Mouse (Mus musculus) bone marrow, adult 2 months (tissue): Measurements from ENCODE around the gene Sox10. TPM values are rescaled to one million over a fixed set of nuclear protein-coding genes. Genes with fewer than 3 reads are reported as not detected.

Experiments used
- H3K27ac ChIP-seq: fragments of 200-500 bp; 2 replicates; pipeline ENCODE4 v1.5.1; 2012; ENCODE audit warnings: low read depth, mild to moderate bottlenecking, control low read depth, inconsistent platforms, low read length; ENCODE audit not compliant: control insufficient read depth, poor library complexity, insufficient read depth
- H3K4me1 ChIP-seq: fragments of 200-500 bp; 2 replicates; pipeline ENCODE4 v1.6.1; 2011; ENCODE audit warnings: low read length; ENCODE audit not compliant: control insufficient read depth, insufficient read depth
- H3K4me3 ChIP-seq: fragments of 200-500 bp; replicated peaks from 2 replicates; pipeline ENCODE3; 2011; ENCODE audit warnings: mild to moderate bottlenecking, low read depth, low read length, control low read depth; ENCODE audit not compliant: control insufficient read depth
- CTCF ChIP-seq: fragments of 200-500 bp; IDR thresholded peaks from 2 replicates; pipeline ENCODE4 v1.5.1; 2011; ENCODE audit warnings: low read length, control low read depth; ENCODE audit not compliant: control insufficient read depth, insufficient read depth
- POLR2A ChIP-seq: fragments of 200-500 bp; IDR thresholded peaks from 2 replicates; pipeline ENCODE4 v1.6.1; 2011; ENCODE audit warnings: low read depth, mild to moderate bottlenecking, control low read depth, low read length, borderline replicate concordance; ENCODE audit not compliant: control insufficient read depth
- WGBS: fragments of 180-500 bp; shearing (Covaris S2); methylation state at CpG from one replicate; pipeline ENCODE4 v1.1.7; 2018; 5-methylcytosine and 5-hydroxymethylcytosine counted together
- polyA plus RNA-seq: library from polyadenylated mRNA; stranded (reverse); fragments of >200 nt; gene quantifications from 2 replicates; pipeline ENCODE4 v1.2.4, GENCODE M21; 2011; ENCODE audit warnings: low replicate concordance; ENCODE audit not compliant: missing spikeins, insufficient read depth, insufficient read length

The Sox10 gene
- polyA plus RNA-seq, 1 experiment = not detected

GRCm38 (mm10) chr15:79109321-79109934 lies 55.6 kb downstream of the Sox10 start:
- under 1% methylated on average over 46 of the region's 46 CpGs for WGBS
- Histone ChIP-seq H3K27ac (peak overlapping the region; percentile 87), H3K4me1 (no peaks in the 10 kb centered on the region)

GRCm38 (mm10) chr15:79108421-79109320 lies 56.4 kb downstream of the Sox10 start, which contains the start of gene Micall1:
TSS of gene Micall1 (plus strand) at chr15:79108898.
- peak within 1 kb of the TSS; percentile 87 for H3K27ac ChIP-seq
- H3K4me3 ChIP-seq = peak within 1 kb of the TSS; percentile 78
- H3K4me1 ChIP-seq = no peaks in the 10 kb centered on the region
- peak; percentile 48; the same call in 1 of the 2 replicates for TF ChIP-seq POLR2A
- no peak for TF ChIP-seq CTCF
- WGBS = under 1% methylated on average over 82 of the region's 85 CpGs

More at GRCm38 (mm10) chr15:79109321-79109934, 55.6 kb downstream of the Sox10 start:
- no peak for TF ChIP-seq POLR2A
- no peak for TF ChIP-seq CTCF
- peak overlapping the region; percentile 78 for H3K4me3 ChIP-seq

GRCm38 (mm10) chr15:79107966-79108365 lies 57.1 kb downstream of the Sox10 start:
- Histone ChIP-seq H3K27ac (no peak overlapping the region), H3K4me1 (no peaks in the 10 kb centered on the region), H3K4me3 (no peak overlapping the region)
- TF ChIP-seq POLR2A (no peak), CTCF (no peak)
- 54% methylated on average over 7 of the region's 7 CpGs for WGBS

- Histone ChIP-seq H3K4me3 (no peak overlapping the region), H3K27ac (no peak overlapping the region), H3K4me1 (no peaks in the 10 kb centered on the region)
- TF ChIP-seq CTCF = no peak
- no peak for TF ChIP-seq POLR2A
- WGBS = 57% methylated on average over 2 of the region's 2 CpGs
These were observed 59.2 kb downstream of the Sox10 start for GRCm38 (mm10) chr15:79105804-79106203.

Other genes with a start within 250 kb of the Sox10 start
- gene Lgals1, start 238.5 kb downstream of the Sox10 start, polyA plus RNA-seq = 75.3 and 222 TPM in 2 replicates
- 14.6 and 30.5 TPM in 2 replicates for gene Nol12, start 230.3 kb downstream of the Sox10 start, polyA plus RNA-seq
- gene Triobp, start 217.5 kb downstream of the Sox10 start, polyA plus RNA-seq = 17.0 and 32.9 TPM in 2 replicates
- 30.4 and 32.4 TPM in 2 replicates for gene H1f0, start 136.8 kb downstream of the Sox10 start, polyA plus RNA-seq
- gene Galr3, start 123.4 kb downstream of the Sox10 start, polyA plus RNA-seq = not detected in 2 replicates
- 27.1 and 43.4 TPM in 2 replicates for gene Ankrd54, start 102.3 kb downstream of the Sox10 start, polyA plus RNA-seq
- gene Eif3l, start 90.1 kb downstream of the Sox10 start, polyA plus RNA-seq = 60.7 and 112 TPM in 2 replicates
- 4.8 and 20.7 TPM in 2 replicates for gene Micall1, start 56.3 kb downstream of the Sox10 start, polyA plus RNA-seq
- 72.8 and 74.0 TPM in 2 replicates for gene Polr2f, start 24.2 kb downstream of the Sox10 start, polyA plus RNA-seq
- gene 1700088E04Rik, start 24.0 kb downstream of the Sox10 start, polyA plus RNA-seq = not detected in 2 replicates
- gene Pick1, start 63.9 kb upstream of the Sox10 start, polyA plus RNA-seq = 6.2 and 13.6 TPM in 2 replicates
- not detected in 2 replicates for gene Gm49486, start 64.2 kb upstream of the Sox10 start, polyA plus RNA-seq
- gene Slc16a8, start 89.5 kb upstream of the Sox10 start, polyA plus RNA-seq = not detected in 2 replicates
- gene Baiap2l2, start 120.3 kb upstream of the Sox10 start, polyA plus RNA-seq = not detected in 2 replicates
- gene Pla2g6, start 163.2 kb upstream of the Sox10 start, polyA plus RNA-seq = 8.3 and 13.0 TPM in 2 replicates
- 0.50 and 3.6 TPM in 2 replicates for gene Maff, start 181.4 kb upstream of the Sox10 start, polyA plus RNA-seq
- gene Tmem184b, start 238.3 kb upstream of the Sox10 start, polyA plus RNA-seq = 4.9 and 19.1 TPM in 2 replicates